Mouse (Mus musculus): Measurements from ENCODE around the gene Tmem132c. TPM values are rescaled to one million over a fixed set of nuclear protein-coding genes. Genes with fewer than 3 reads are reported as not detected.
A peak's percentile ranks its signal among the peaks of the same experiment; 100 is the strongest.

Tmem132c gene
- total RNA-seq, 2 experiments from 2014 or later, result not detected

GRCm38 (mm10) chr5:127577419-127577818 lies 335.8 kb downstream of the Tmem132c start:
- ATAC-seq (replicated peaks; ENCODE audit: poor library complexity, severe bottlenecking), result peak; percentile 53; the same call in 1 of the 2 replicates

GRCm38 (mm10) chr5:127583658-127584057 lies 342.1 kb downstream of the Tmem132c start:
- peak; percentile 56 for ATAC-seq (replicated peaks; ENCODE audit: poor library complexity, severe bottlenecking)

- no peak; the same call in 1 of the 2 replicates for ATAC-seq (replicated peaks; ENCODE audit: poor library complexity, severe bottlenecking)
These were observed 346.2 kb downstream of the Tmem132c start for GRCm38 (mm10) chr5:127587854-127588253.

GRCm38 (mm10) chr5:127592406-127592805 lies 350.8 kb downstream of the Tmem132c start:
- no peak for ATAC-seq (replicated peaks; ENCODE audit: poor library complexity, severe bottlenecking)

- ATAC-seq (replicated peaks; ENCODE audit: poor library complexity, severe bottlenecking), result peak; percentile 49
These were observed 351.2 kb downstream of the Tmem132c start for GRCm38 (mm10) chr5:127592854-127593253.

- ATAC-seq (replicated peaks; ENCODE audit: poor library complexity, severe bottlenecking), result no peak
These were observed 354.1 kb downstream of the Tmem132c start for GRCm38 (mm10) chr5:127595676-127596075.

GRCm38 (mm10) chr5:127596862-127597261 lies 355.3 kb downstream of the Tmem132c start:
- ATAC-seq (replicated peaks; ENCODE audit: poor library complexity, severe bottlenecking), result no peak

GRCm38 (mm10) chr5:127602996-127603395 lies 361.4 kb downstream of the Tmem132c start:
- ATAC-seq (replicated peaks; ENCODE audit: poor library complexity, severe bottlenecking), result no peak

GRCm38 (mm10) chr5:127607507-127607906 lies 365.9 kb downstream of the Tmem132c start:
- ATAC-seq (replicated peaks; ENCODE audit: poor library complexity, severe bottlenecking), result no peak

- ATAC-seq (replicated peaks; ENCODE audit: poor library complexity, severe bottlenecking), result no peak
These were observed 367.6 kb downstream of the Tmem132c start for GRCm38 (mm10) chr5:127609191-127609714.

GRCm38 (mm10) chr5:127610787-127611509 lies 369.3 kb downstream of the Tmem132c start:
- peak; percentile 51 for ATAC-seq (replicated peaks; ENCODE audit: poor library complexity, severe bottlenecking)

- no peak for ATAC-seq (replicated peaks; ENCODE audit: poor library complexity, severe bottlenecking)
These were observed 370.3 kb downstream of the Tmem132c start for GRCm38 (mm10) chr5:127611881-127612280.

GRCm38 (mm10) chr5:127612397-127612796 lies 370.8 kb downstream of the Tmem132c start:
- ATAC-seq (replicated peaks; ENCODE audit: poor library complexity, severe bottlenecking), result no peak

All from granulocyte monocyte progenitor cell, adult 5-6 weeks (primary cell).